Mouse (Mus musculus) macrophage (primary cell): ENCODE results near the gene Fbp1. TPM values are rescaled to one million over a fixed set of nuclear protein-coding genes. Genes with fewer than 3 reads are reported as not detected.
"Not testable (repeated sequence)": the region's sequence is repeated elsewhere in the genome, so short reads cannot be mapped to it uniquely, and the experiment has no call there.

Experiments used
- H3K27ac ChIP-seq: fragments of 350-480 bp; formaldehyde crosslinking; 2 replicates; pipeline ENCODE4 v1.9.0; 2021
- H3K36me3 ChIP-seq: fragments of 350-480 bp; formaldehyde crosslinking; 2 replicates; pipeline ENCODE4 v1.9.0; 2021; ENCODE audit errors: inconsistent target
- H3K4me3 ChIP-seq: fragments of 350-480 bp; formaldehyde crosslinking; 2 replicates; pipeline ENCODE4 v1.9.0; 2021; ENCODE audit errors: inconsistent target
- H3K79me2 ChIP-seq: fragments of 350-480 bp; formaldehyde crosslinking; 2 replicates; pipeline ENCODE4 v1.9.0; 2021; ENCODE audit errors: inconsistent target
- WGBS: methylation state at CpG from one replicate; pipeline ENCODE4 v1.1.7; 2026; ENCODE audit warnings: inconsistent platforms; ENCODE audit not compliant: missing documents; 5-methylcytosine and 5-hydroxymethylcytosine counted together
- polyA plus RNA-seq: library from polyadenylated mRNA; stranded (reverse); fragments of 250-400 nt; gene quantifications from 3 replicates; pipeline ENCODE4 v1.2.4, GENCODE M21; 2018; ENCODE audit warnings: inconsistent platforms

Fbp1 gene
- polyA plus RNA-seq, 1 experiment from 2014 or later = 0.13 TPM

DNA sequence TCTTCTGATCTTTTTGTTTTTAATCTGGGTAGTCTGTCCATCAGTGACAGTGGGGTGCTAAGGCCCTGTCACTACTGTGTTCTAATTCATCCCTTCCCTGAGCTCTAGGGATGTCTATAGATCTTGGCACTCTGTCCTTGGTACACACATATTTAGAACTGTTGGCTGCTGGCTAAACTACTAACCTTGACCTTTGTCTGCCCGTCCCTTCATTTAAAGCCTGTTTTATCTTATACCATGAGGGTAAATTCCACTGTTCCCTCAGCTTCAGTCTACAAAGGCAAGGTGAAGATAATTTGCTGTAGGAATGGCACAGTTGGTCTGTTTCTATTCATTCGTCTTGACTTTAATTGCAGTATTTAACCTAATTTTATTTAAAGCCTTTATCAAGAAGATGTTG, 55.8 kb downstream of the Fbp1 start:
- Histone ChIP-seq H3K4me3 (no peak overlapping the region), H3K36me3 (no peaks in the 10 kb centered on the region), H3K27ac (no peak overlapping the region), H3K79me2 (no peaks in the 10 kb centered on the region)
- 92% methylated on average over 2 of the region's 2 CpGs for WGBS

- WGBS = 69% methylated on average over 3 of the region's 3 CpGs
- H3K36me3 ChIP-seq, H3K27ac ChIP-seq, H3K4me3 ChIP-seq, H3K79me2 ChIP-seq: not testable (repeated sequence)
These were observed 72.4 kb downstream of the Fbp1 start for GRCm38 (mm10) chr13:62815705-62816104.

Other genes with a start within 250 kb of the Fbp1 start
- 3.9 to 12.8 TPM (median 10.8 TPM) in 3 replicates for gene Platr25, start 127.6 kb downstream of the Fbp1 start, polyA plus RNA-seq
- gene Gm5141, start 102.5 kb downstream of the Fbp1 start, polyA plus RNA-seq = 1.8 to 5.2 TPM (median 2.6 TPM) in 3 replicates
- gene Fbp2, start 29.9 kb downstream of the Fbp1 start, polyA plus RNA-seq = not detected in 3 replicates
- 59.3 to 123 TPM (median 81.6 TPM) in 3 replicates for gene 2010111I01Rik, start 76.6 kb upstream of the Fbp1 start, polyA plus RNA-seq